Mouse (Mus musculus) hindbrain, postnatal 0 days (tissue): Measurements from ENCODE around the gene Tmem216. TPM values are rescaled to one million over a fixed set of nuclear protein-coding genes. Genes with fewer than 3 reads are reported as not detected.

Experiments used
- ATAC-seq: fragments of 200-750 bp; cut with Nextera tagmentation; 2 replicates; pipeline ENCODE4 v1.8.0; 2017; ENCODE audit warnings: mild to moderate bottlenecking, moderate TSS enrichment, moderate library complexity
- DNase-seq: peaks from one replicate; pipeline ENCODE4 v3.0.0-alpha.2; 2015; ENCODE audit warnings: low spot score
- H3K27ac ChIP-seq: fragments of 300-500 bp; sonication (generic); 2 replicates; pipeline ENCODE4 v1.5.1; 2014; ENCODE audit warnings: mild to moderate bottlenecking
- H3K27me3 ChIP-seq: fragments of 300-500 bp; sonication (generic); 2 replicates; pipeline ENCODE4 v1.6.1; 2014; ENCODE audit warnings: low read length, mixed read lengths; ENCODE audit not compliant: insufficient read depth
- H3K36me3 ChIP-seq: fragments of 300-500 bp; sonication (generic); 2 replicates; pipeline ENCODE4 v1.6.1; 2014; ENCODE audit warnings: low read length, mixed read lengths; ENCODE audit not compliant: insufficient read depth
- H3K4me1 ChIP-seq: fragments of 300-500 bp; sonication (generic); 2 replicates; pipeline ENCODE4 v1.6.1; 2014; ENCODE audit warnings: antibody characterized with exemption, low read length, mixed read lengths; ENCODE audit not compliant: insufficient read depth
- H3K4me2 ChIP-seq: fragments of 300-500 bp; sonication (generic); 2 replicates; pipeline ENCODE4 v1.6.1; 2014; ENCODE audit warnings: low read depth, mild to moderate bottlenecking, low read length, moderate library complexity, mixed read lengths
- H3K4me3 ChIP-seq: fragments of 300-500 bp; sonication (generic); 2 replicates; pipeline ENCODE4 v1.5.1; 2014; ENCODE audit warnings: low read length
- H3K9ac ChIP-seq: fragments of 300-500 bp; sonication (generic); replicated peaks from 2 replicates; pipeline ENCODE4 v1.6.1; 2014; ENCODE audit warnings: mild to moderate bottlenecking, low read length, moderate library complexity, mixed read lengths
- H3K9me3 ChIP-seq: fragments of 300-500 bp; sonication (generic); 2 replicates; pipeline ENCODE4 v1.6.1; 2016; ENCODE audit warnings: low read length, mixed read lengths
- CTCF ChIP-seq: IDR thresholded peaks from 2 replicates; pipeline ENCODE4 v1.5.1; 2016; ENCODE audit warnings: antibody characterized with exemption, control low read depth, low read depth
- WGBS: fragments of 180-500 bp; shearing (Covaris S2); extraction: QIAGEN DNeasy Blood & Tissue Kit; methylation state at CpG from one replicate; pipeline ENCODE4 v1.1.7; 2014; 5-methylcytosine and 5-hydroxymethylcytosine counted together
- polyA plus RNA-seq: library from polyadenylated mRNA; unstranded; fragments of >200 nt; fragmentation: Nextera tagmentation; extraction: Ambion mirVana; gene quantifications from 2 replicates; pipeline ENCODE4 v1.2.1, GENCODE M21; 2015
- total RNA-seq: library from RNA; depleted of rRNA; stranded (reverse); fragments of >200 nt; gene quantifications from 2 replicates; pipeline ENCODE4 v1.2.3, GENCODE M21; 2014

Tmem216 gene
- total and polyA plus RNA-seq, 2 experiments from 2014 or later, result 20.7 to 35.8 TPM

GRCm38 (mm10) chr19:10587231-10587630, 31.2 kb upstream of the Tmem216 start:
- 86% methylated on average over 8 of the region's 8 CpGs for WGBS
- no peaks in the 10 kb centered on the region for H3K36me3 ChIP-seq
- TF ChIP-seq CTCF, result no peak

DNA sequence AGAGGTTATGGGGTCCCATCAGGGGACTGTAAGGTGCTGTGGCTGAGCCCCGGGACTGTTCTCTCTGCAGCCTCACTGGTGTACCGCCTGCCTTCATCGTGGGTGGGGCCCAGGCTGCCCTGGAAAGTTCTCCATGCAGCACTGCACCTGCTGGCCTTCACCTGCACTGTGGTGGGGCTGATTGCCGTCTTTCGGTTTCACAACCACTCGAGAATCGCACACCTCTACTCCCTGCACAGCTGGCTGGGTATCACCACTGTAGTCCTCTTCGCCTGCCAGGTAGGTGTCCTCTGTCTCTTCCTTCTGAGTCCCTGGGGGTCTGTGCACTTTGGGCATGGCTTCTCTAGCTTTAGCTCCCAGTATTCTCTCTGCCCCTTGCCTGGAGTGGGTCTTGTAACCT, 29.1 kb upstream of the Tmem216 start:
- Histone ChIP-seq H3K4me2 (no peak overlapping the region), H3K9me3 (no peaks in the 10 kb centered on the region), H3K4me3 (no peak overlapping the region), H3K36me3 (0 out of 2 replicates have a peak, but pooled peaks cover 4% of the 10 kb centered on the region), H3K4me1 (no peaks in the 10 kb centered on the region), H3K27ac (no peak overlapping the region), H3K9ac (no peak overlapping the region), H3K27me3 (no peaks in the 10 kb centered on the region)
- no peak for TF ChIP-seq CTCF
- DNase-seq (no peak), ATAC-seq (no peak)
- WGBS, result 91% methylated on average over 8 of the region's 8 CpGs

More at GRCm38 (mm10) chr19:10587231-10587630, 31.2 kb upstream of the Tmem216 start:
- H3K4me3 ChIP-seq, result no peak overlapping the region
- H3K9me3 ChIP-seq, result no peaks in the 10 kb centered on the region
- H3K27ac ChIP-seq, result no peak overlapping the region
- ATAC-seq, result no peak
- no peak overlapping the region for H3K9ac ChIP-seq
- no peak for DNase-seq
- H3K4me1 ChIP-seq, result no peaks in the 10 kb centered on the region
- H3K4me2 ChIP-seq, result no peak overlapping the region
- H3K27me3 ChIP-seq, result no peaks in the 10 kb centered on the region

DNA sequence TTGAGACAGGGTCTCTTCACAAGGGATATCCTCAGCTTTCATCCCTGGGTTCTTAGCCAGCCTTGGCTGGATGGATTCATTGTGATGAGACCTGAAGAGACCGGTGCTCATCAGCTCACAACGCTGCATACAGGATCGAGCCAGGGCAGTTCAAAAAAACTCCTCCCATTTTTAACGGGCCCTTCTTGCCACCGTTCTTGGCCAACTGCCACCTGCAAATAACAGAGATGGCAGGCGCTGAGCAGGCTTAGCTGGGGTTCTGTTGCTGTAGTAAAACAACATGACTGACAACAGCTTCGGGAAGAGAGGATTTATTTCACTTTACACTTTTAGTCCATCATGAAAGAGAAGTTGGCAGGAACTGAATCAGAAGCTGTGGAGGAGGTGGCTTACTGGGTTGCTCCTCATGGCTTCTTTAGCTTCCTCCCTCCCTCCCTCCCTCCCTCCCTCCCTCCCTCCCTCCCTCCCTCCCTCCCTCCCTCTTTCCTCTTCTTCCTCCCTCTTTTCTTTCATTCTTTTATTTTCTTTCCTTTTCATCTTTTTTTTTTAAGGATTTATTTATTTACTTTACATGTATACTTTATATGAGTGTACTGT, 27.6 kb upstream of the Tmem216 start:
- H3K4me1 ChIP-seq, result peaks cover 2% of the 10 kb centered on the region; the same call in 1 of the 2 replicates
- no peaks in the 10 kb centered on the region for H3K9me3 ChIP-seq
- 47% methylated on average over 7 of the region's 7 CpGs for WGBS
- no peaks in the 10 kb centered on the region for H3K27me3 ChIP-seq
- DNase-seq (no peak), ATAC-seq (no peak)
- H3K4me2 ChIP-seq, result no peak overlapping the region
- TF ChIP-seq CTCF, result no peak
- H3K27ac ChIP-seq, result no peak overlapping the region
- no peak overlapping the region for H3K9ac ChIP-seq
- H3K4me3 ChIP-seq, result no peak overlapping the region
- 0 out of 2 replicates have a peak, but pooled peaks cover 4% of the 10 kb centered on the region for H3K36me3 ChIP-seq

DNA sequence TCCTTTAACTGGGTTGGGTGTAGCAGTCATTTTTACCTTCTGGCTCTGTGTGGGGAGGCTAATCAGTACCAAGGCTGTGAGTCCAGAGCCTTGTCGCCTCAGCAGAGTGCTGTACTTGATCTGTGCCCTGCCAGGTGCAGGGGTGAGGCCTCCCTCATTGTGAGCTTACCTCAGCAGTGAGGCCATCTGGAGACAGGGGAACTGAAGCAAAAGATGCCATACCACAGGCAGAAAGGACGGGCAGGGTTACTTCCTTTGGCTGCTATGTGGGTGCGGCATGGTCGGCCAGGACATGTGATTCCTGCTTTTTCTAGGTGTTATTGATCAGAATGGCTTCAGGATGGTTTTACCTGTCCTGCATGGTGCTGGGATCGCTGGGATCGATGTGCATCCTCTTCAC, 25.9 kb upstream of the Tmem216 start:
- Histone ChIP-seq H3K4me1 (peaks cover 5% of the 10 kb centered on the region; the same call in 1 of the 2 replicates), H3K4me2 (no peak overlapping the region), H3K27ac (no peak overlapping the region), H3K9ac (no peak overlapping the region), H3K4me3 (no peak overlapping the region), H3K9me3 (no peaks in the 10 kb centered on the region), H3K36me3 (0 out of 2 replicates have a peak, but pooled peaks cover 4% of the 10 kb centered on the region), H3K27me3 (no peaks in the 10 kb centered on the region)
- no peak for ATAC-seq
- TF ChIP-seq CTCF, result no peak
- WGBS, result 84% methylated on average over 6 of the region's 6 CpGs
- DNase-seq, result no peak

DNA sequence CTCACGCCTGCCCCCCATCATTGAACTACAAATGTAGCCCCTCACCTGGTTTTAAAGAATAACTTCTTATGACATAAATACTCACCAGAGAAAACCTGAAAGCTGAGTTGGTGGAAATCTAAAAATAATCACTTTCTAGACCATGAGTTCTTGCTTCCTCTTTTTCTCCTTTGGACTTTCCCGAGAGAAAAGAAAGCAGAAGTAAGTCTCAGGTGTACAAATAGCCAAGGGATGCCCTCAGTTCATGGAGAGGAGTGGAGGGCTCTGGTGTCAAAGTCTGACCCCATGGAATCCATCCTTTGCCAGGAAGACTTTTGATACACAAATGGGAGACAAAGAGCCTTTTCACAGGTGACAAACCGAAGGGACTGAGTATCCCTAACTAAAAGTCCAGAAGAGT, 24.7 kb upstream of the Tmem216 start:
- ATAC-seq, result no peak
- 87% methylated on average over 3 of the region's 3 CpGs for WGBS

DNA sequence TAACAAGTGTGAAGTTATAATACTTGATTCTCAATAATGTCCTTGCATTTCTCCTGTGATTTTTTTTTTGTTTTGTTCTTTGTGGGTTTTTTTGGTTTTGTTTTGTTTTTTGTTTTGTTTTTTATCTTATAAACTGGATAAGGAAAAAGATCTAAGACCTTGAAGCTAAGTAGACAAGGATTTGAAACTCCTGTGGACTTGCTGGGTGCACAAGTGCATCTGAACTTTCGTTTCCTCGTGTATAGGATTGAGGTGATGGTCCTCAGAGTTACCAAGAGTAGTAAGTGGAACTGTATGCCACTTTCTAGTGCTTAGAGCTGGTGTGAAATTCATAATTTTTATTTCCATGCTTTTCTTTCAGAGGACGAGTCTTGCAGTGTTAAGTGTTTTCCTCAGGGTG, 24.1 kb upstream of the Tmem216 start:
- TF ChIP-seq CTCF, result no peak
- WGBS, result 81% methylated on average over 3 of the region's 3 CpGs

More for the DNA sequence above, 24.7 kb upstream of the Tmem216 start:
- Histone ChIP-seq H3K9me3 (no peaks in the 10 kb centered on the region), H3K27ac (no peak overlapping the region), H3K4me2 (no peak overlapping the region), H3K4me1 (peaks cover 5% of the 10 kb centered on the region; the same call in 1 of the 2 replicates), H3K4me3 (no peak overlapping the region), H3K9ac (no peak overlapping the region), H3K36me3 (0 out of 2 replicates have a peak, but pooled peaks cover 4% of the 10 kb centered on the region), H3K27me3 (no peaks in the 10 kb centered on the region)
- no peak for DNase-seq
- TF ChIP-seq CTCF, result no peak

More for the DNA sequence above, 24.1 kb upstream of the Tmem216 start:
- DNase-seq, result no peak
- H3K27ac ChIP-seq, result no peak overlapping the region
- no peak overlapping the region for H3K4me3 ChIP-seq
- H3K9ac ChIP-seq, result no peak overlapping the region
- H3K27me3 ChIP-seq, result no peaks in the 10 kb centered on the region
- H3K36me3 ChIP-seq, result 0 out of 2 replicates have a peak, but pooled peaks cover 5% of the 10 kb centered on the region
- no peak overlapping the region for H3K4me2 ChIP-seq
- H3K4me1 ChIP-seq, result peaks cover 5% of the 10 kb centered on the region; the same call in 1 of the 2 replicates
- no peaks in the 10 kb centered on the region for H3K9me3 ChIP-seq
- no peak for ATAC-seq
